Mouse (Mus musculus): ENCODE results near the gene Ier2. TPM values are rescaled to one million over a fixed set of nuclear protein-coding genes. Genes with fewer than 3 reads are reported as not detected.
A peak's percentile ranks its signal among the peaks of the same experiment; 100 is the strongest.

The Ier2 gene
- total RNA-seq, 2 experiments from 2014 or later = 20.7 to 24.6 TPM

DNA sequence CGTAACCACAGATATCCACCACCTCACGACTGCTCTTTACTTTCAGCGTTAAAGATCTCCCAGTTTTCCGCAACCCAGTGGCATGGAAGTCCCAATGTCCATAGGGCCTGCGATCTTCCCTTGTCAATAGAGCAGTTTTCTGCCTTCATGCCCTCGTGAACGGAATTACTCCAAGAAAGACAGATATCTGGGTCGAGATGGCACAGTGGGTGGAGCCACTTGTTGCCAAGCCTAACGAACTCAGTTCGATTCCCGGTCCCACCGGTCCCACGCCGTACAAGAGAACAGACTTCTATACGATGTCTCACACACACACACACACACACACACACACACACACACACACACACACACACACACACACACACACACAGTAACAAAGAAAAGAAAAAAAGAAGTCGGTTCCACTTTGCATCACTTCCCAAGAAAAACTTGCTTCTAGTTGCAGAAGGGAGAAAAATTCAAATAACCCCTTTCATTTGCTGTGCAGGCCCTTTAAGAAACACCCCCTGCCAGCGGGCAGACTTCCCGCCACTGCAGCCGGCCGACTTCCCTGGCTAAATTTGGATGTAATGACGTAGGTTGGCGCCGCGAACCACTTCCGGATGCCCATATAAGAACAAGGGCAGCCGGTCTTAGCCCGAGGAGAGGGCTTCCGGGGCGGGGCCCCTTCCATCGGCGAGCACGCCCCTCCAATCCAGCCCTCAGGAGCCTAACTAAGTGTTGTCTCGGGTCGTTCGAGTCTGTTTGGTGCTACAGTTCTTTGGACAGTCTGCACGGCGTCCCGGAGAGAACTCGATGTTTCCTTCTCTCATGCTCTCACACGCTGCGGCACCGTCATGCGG lies 1.1 kb upstream of the Ier2 start:
- DNase-seq (ENCODE audit: low spot score in 2 of 2) = peak; percentile 93 to 94

DNA sequence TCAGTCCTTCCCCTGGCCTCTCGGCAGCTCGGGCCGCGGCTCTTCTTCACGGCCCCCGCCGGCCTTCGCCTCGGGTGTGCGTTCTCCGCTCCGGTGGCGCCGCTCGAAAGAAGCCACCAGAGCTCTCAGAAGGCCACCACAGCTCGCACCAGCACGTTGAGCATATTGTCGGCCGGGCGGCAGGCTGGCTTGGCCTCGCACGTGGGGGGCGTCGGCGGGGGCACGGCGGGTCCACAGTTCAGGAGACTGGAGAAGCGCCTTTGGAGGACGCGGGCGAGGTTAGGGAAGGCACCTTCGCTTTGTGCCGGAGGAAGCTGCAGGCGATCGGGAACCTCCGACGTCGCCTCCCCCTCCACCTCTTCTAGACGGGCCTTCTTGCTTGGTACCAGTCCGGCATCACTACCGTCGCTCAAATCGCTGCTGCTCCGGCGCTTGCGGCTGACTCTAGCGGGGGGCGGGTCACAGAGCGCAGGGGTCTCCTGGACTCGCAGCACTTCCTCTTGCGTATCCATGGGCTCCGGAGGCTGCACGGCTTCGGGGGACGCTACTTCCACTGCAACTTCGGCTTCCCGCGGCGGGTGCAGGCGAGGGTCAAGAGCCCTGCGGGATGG lies 586 bp downstream of the Ier2 start:
- DNase-seq (ENCODE audit: low spot score in 2 of 2) = peak; percentile 58

GRCm38 (mm10) chr8:84661458-84661871 lies 1.2 kb downstream of the Ier2 start:
- peak; percentile 89 for DNase-seq (ENCODE audit: low spot score in 2 of 2)

DNA sequence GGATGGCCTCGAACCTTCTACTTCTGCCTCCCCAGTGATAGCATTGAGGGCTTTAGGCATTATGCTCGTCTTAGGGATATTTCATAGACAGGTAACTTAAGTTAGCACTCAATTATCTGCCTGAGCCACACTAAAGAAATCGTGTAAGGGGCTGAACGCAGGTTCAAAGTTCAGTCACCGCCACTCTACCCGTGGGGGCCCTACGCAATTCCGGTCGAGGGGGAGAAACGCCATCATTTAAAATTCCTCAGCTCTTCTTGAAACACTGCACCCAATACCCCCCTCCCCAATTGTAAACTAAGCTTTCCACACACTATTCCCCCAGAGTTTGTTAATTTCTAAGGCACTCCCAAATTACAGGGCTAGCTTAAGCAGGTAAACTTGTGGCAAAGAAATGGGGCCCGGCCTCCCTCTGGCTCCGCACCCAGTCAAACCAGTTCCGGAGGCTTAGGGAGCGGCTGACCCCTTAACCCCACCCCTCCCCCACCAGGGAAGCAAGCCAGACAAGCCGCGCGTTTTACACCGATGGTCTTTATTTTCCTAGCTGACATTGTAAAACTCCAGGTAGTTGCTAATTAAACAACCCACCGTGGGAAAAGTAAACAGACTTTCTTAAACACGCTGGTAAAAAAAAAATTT lies 1.7 kb downstream of the Ier2 start:
- DNase-seq (ENCODE audit: low spot score in 2 of 2) = peak in 1 of 2 experiments; percentile 55

DNA sequence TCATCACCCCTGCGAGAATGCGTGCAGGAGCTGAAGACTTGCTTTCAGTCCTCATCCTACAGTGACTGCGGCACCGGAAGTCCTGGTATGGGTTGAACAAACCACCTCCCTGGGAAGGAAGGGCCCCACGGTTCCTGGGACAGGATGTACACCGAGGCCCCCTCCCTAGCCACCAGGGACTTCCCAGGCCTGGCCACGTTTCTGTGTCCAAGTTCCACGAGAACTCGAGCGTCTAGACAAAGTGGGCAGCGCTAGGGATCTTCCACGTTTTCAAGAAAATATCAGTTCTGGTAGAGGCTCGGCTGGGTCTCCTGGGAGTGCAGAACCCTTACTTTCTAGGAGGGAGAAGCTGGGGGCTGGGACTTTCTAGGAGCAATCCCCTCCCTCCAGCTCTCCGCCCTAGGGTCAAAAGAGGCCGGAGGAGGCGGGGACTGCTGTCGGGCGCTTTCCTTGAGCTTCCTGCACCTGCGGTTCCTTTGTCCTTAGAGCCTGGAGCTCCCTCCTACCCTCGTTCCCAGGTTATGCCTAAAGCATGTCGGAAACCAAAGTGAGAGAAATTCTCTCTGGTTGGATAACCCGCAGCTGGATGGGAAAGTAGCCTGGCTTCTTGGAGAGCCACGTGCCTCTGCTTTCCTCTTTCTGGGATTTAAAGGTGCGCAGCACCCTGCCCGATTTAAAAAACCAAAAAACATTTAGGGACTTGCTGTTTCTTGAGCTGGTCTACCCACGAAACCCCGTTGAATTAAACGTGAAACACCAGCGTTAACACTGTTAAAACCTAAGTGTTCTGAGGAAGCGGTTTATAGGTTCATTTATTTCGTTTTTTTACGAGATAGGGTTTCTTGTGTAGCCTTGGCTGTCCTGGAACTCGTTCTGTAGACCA lies 2.5 kb downstream of the Ier2 start:
- peak; percentile 32 to 52 for DNase-seq (ENCODE audit: low spot score in 2 of 2)

GRCm38 (mm10) chr8:84658951-84659350 lies 3.7 kb downstream of the Ier2 start:
- no peak for DNase-seq (ENCODE audit: low spot score in 2 of 2)

- no peak for DNase-seq (ENCODE audit: low spot score in 2 of 2)
Measured at GRCm38 (mm10) chr8:84657680-84658079, 5.0 kb downstream of the Ier2 start.

GRCm38 (mm10) chr8:84657203-84657602 lies 5.4 kb downstream of the Ier2 start:
- DNase-seq (ENCODE audit: low spot score in 2 of 2) = no peak

GRCm38 (mm10) chr8:84656641-84657126 lies 6.0 kb downstream of the Ier2 start:
- DNase-seq (ENCODE audit: low spot score in 2 of 2) = peak; percentile 43 to 48

- DNase-seq (ENCODE audit: low spot score in 2 of 2) = no peak
Measured at GRCm38 (mm10) chr8:84656191-84656525, 6.5 kb downstream of the Ier2 start.

DNA sequence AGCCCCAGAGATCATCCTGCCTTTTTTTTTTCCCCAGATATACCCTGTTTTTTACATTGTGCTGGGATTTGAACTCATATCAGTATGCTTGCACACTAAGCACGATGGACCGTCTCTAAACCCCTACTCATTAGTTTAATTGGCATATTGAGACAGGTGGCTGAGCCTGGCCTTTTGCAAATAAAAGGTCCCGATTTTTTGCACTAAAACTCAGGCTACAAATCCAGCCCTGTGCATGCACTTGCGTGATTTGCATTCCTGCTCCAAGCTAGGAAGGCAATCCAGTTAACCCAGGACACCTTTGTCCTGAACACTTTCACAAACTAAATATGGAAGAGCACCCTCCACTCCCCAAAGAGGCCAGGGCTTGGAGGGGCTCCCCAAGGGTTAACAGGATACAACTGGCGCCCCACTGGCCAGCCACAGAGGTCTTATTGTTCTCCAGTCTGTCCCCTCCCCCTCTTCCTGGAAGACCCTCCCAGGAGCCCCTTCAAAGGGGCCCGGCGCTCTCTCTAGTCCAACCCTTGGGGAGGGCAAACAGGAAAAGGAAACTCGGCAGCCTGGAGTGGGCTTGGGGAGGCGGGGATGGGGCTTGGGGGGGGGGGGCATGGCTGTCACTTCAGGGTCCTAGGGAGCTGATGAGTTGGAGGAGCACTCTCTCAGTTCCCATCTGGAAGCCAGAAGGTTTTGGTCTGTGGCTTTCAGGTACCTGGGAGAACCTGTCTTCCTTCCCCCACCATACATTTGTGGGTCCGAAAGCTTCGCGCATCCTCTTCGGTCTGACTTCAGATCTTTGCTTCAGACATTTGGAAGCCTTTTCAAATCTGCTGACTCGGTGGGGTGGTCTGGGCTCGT lies 7.1 kb downstream of the Ier2 start:
- DNase-seq (ENCODE audit: low spot score in 2 of 2) = no peak

GRCm38 (mm10) chr8:84654597-84654996 lies 8.1 kb downstream of the Ier2 start:
- no peak for DNase-seq (ENCODE audit: low spot score in 2 of 2)

DNA sequence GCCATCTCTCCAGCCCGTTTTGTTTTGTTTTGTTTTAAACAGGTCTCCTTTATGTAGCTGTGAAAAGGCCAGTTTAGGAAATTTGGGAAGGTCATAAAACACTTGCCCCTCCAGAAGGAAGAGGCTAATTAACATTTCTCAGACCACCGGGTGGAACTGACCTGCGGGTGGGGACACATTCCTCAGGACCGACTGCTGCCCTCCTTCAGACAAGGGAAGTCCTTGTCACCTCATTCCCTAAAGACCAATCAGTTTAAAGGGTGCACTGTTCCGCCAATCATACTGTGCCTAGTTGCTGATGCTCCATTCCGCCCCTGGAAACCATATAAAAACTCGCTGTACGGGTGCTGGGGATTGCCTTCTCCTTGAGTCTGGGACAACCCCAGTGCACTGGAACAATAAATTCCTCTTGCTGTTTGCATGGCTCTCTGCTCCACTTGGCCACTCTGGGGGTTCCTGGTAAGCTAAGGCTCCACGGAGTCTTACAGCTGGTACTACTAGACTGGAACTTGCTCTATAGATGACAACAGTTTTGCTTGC lies 9.5 kb downstream of the Ier2 start:
- no peak for DNase-seq (ENCODE audit: low spot score in 2 of 2)

GRCm38 (mm10) chr8:84650213-84650612 lies 12.4 kb downstream of the Ier2 start:
- no peak for DNase-seq (ENCODE audit: low spot score in 2 of 2)

DNA sequence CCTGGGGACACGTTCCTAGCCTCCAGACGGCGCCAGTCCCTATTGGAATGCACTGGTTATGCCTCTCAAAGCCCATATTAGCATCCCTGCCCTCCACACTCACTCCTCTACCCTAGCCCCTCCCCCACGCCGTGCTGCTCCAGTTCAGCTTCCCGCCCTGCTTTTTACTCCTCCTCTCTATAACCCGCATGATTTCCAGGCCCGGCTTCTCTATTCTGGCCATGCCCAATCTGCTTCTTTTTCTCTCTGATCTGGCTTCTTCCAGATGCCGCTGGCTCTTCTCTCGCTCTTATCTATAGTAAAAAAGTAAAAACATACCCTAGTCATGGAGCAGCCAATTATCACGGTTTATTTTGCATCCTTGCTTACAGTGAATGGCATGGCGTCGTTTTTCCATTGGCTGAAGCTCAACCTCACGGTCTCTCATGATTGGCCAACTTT lies 15.2 kb downstream of the Ier2 start:
- no peak for DNase-seq (ENCODE audit: low spot score in 2 of 2)

- DNase-seq (ENCODE audit: low spot score in 2 of 2) = no peak
Measured at GRCm38 (mm10) chr8:84646800-84647199, 15.9 kb downstream of the Ier2 start.

DNA sequence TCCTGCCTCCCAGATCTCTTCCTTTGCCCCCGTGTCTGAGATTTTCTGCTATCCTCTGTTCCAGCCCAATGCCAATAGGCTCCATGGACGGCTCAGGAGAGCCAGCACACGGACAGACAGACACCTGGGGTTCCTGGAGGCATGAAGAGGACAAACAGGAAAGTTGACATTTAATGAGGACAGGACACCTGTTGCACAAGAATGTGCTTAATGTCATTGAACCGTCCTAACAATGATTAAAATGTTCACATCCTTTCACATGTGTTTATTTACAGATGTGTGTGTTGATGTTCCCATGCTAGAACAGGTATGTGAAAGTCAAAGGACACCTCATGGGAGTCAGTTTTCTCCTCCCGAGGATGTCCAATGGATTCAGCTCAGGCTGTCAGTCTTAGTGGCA lies 19.6 kb downstream of the Ier2 start:
- DNase-seq (ENCODE audit: low spot score in 2 of 2) = no peak

- DNase-seq (ENCODE audit: low spot score in 2 of 2) = no peak
Measured at GRCm38 (mm10) chr8:84641578-84642361, 20.9 kb downstream of the Ier2 start.
